Mouse (Mus musculus) neural tube, embryonic 11.5 days (tissue): Measurements from ENCODE around the gene Lyve1. TPM values are rescaled to one million over a fixed set of nuclear protein-coding genes. Genes with fewer than 3 reads are reported as not detected.
A peak's percentile ranks its signal among the peaks of the same experiment; 100 is the strongest.

Experiments
- ATAC-seq: fragments of 200-750 bp; cut with Nextera tagmentation; 2 replicates; pipeline ENCODE4 v1.8.0; 2017; ENCODE audit warnings: moderate number of reproducible peaks, mild to moderate bottlenecking, moderate TSS enrichment, moderate library complexity; ENCODE audit not compliant: insufficient read depth, low FRiP score, low TSS enrichment
- DNase-seq: peaks from one replicate; pipeline ENCODE4 v3.0.0-alpha.2; 2015; ENCODE audit warnings: low spot score
- H3K27ac ChIP-seq: fragments of 300-500 bp; sonication (generic); 2 replicates; pipeline ENCODE4 v1.5.1; 2014; ENCODE audit warnings: low read depth, mild to moderate bottlenecking, low read length
- H3K27me3 ChIP-seq: fragments of 300-500 bp; sonication (generic); 2 replicates; pipeline ENCODE4 v1.6.1; 2014; ENCODE audit warnings: mild to moderate bottlenecking, low read length, mixed read lengths; ENCODE audit not compliant: control insufficient read depth, insufficient read depth
- H3K36me3 ChIP-seq: fragments of 300-500 bp; sonication (generic); 2 replicates; pipeline ENCODE4 v1.6.1; 2014; ENCODE audit warnings: mild to moderate bottlenecking, low read length, moderate library complexity, mixed read lengths; ENCODE audit not compliant: control insufficient read depth, insufficient read depth
- H3K4me1 ChIP-seq: fragments of 300-500 bp; sonication (generic); 2 replicates; pipeline ENCODE4 v1.6.1; 2014; ENCODE audit warnings: low read length, mixed read lengths; ENCODE audit not compliant: control insufficient read depth, insufficient read depth
- H3K4me2 ChIP-seq: fragments of 300-500 bp; sonication (generic); 2 replicates; pipeline ENCODE4 v1.6.1; 2014; ENCODE audit warnings: low read depth, mild to moderate bottlenecking, moderate library complexity
- H3K4me3 ChIP-seq: fragments of 300-500 bp; sonication (generic); 2 replicates; pipeline ENCODE4 v1.5.1; 2014; ENCODE audit warnings: low read depth, low read length
- H3K9ac ChIP-seq: fragments of 300-500 bp; sonication (generic); 2 replicates; pipeline ENCODE4 v1.6.1; 2014; ENCODE audit warnings: mild to moderate bottlenecking, low read length
- H3K9me3 ChIP-seq: fragments of 300-500 bp; sonication (generic); 2 replicates; pipeline ENCODE4 v1.6.1; 2016; ENCODE audit warnings: low read length; ENCODE audit not compliant: control insufficient read depth
- WGBS: fragments of 180-500 bp; shearing (Covaris S2); extraction: QIAGEN DNeasy Blood & Tissue Kit; methylation state at CpG from one replicate; pipeline ENCODE4 v1.1.7; 2014; 5-methylcytosine and 5-hydroxymethylcytosine counted together
- polyA plus RNA-seq: library from polyadenylated mRNA; unstranded; fragments of >200 nt; fragmentation: Nextera tagmentation; extraction: Ambion mirVana; gene quantifications from 2 replicates; pipeline ENCODE4 v1.2.1, GENCODE M21; 2014

Lyve1 gene
- polyA plus RNA-seq, 1 experiment from 2014 or later, result 1.6 TPM

DNA sequence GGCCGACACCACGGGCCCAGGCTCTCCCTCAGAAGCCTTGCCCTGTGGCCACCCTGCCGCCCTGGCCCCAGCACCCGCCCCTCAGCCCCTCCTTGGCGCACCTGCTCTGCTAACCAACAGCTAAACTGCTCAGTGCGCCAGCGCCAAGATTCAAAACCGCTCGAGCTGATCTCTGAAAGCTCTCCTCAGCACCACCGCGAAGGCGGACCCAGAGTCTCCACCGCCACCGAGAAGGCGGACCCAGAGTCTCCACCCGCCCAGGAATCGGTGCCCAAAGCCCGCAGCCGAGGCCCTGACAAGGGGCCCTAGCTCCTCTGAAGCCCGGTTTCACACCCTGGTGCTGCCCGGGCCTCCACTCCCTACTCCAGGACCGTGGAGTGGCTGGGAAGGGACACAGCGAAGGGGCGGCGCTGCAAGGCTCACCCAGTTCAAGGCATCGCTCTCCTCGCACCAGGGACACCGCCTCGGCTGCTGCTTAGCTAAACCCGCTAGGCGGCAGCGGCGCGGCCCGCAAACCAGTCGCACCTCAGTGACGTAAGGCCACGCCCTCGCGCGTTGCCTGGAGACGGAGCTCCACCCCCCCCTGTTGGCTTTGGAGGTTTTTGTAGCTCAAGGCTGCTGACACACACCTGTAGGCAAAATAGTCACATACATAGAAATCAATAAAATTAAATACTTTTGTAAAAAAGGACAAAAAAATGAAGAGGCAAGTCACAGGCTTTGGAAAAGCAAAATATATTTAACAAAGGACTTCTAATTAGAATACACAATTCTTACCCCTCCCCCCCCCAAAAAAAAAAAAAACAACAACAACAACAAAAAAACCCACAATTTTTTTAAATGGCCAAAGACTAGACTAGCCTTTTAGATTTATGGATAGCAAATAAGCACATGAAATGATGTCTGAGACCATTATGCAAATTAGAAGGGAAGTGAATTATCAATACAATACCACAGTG is 18.8 kb downstream of the Lyve1 start, which contains the start of gene Rnf141:
Gene Rnf141, minus strand, starts transcription at position 542 of the 959 bp plus-strand sequence.
- DNase-seq (peak; percentile 94), ATAC-seq (peak; percentile 94)
- Histone ChIP-seq H3K27ac (peak within 1 kb of the TSS; percentile 76; the same call in 1 of the 2 replicates), H3K4me2 (peak within 1 kb of the TSS; percentile 86), H3K4me3 (peak within 1 kb of the TSS; percentile 79), H3K36me3 (no peaks in the 10 kb centered on the region), H3K9me3 (no peaks in the 10 kb centered on the region), H3K4me1 (peaks cover 3% of the 10 kb centered on the region; the same call in 1 of the 2 replicates), H3K27me3 (no peaks in the 10 kb centered on the region), H3K9ac (peak within 1 kb of the TSS; percentile 82)
- WGBS, result 0% methylated on average over 42 of the region's 42 CpGs

DNA sequence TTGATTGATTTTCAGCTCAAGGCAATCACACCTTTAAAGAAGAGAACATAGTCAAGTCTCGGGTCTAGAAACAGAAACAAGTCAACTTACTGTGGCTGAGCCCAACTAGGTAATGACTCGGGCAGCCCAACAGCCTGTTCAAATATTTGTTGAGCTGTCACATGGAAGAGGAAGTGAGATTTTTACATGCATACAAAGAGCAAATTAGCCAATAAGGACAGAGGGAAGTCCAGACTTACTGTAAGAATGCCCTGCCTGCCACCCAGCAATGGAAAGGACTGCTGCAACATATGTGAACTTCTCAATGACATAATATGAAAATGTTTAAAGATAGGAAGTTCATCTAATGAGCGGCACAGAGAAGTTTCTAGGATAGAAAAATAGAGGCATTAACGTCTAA is 22.7 kb downstream of the Lyve1 start:
- no peaks in the 10 kb centered on the region for H3K9me3 ChIP-seq
- H3K9ac ChIP-seq, result no peak overlapping the region
- H3K4me2 ChIP-seq, result no peak overlapping the region
- DNase-seq (no peak), ATAC-seq (no peak)
- H3K27ac ChIP-seq, result no peak overlapping the region
- no peak overlapping the region for H3K4me3 ChIP-seq
- 81% methylated on average over 4 of the region's 4 CpGs for WGBS
- peaks cover 3% of the 10 kb centered on the region; the same call in 1 of the 2 replicates for H3K4me1 ChIP-seq
- H3K36me3 ChIP-seq, result no peaks in the 10 kb centered on the region
- no peaks in the 10 kb centered on the region for H3K27me3 ChIP-seq

- H3K4me3 ChIP-seq, result no peak overlapping the region
- no peak overlapping the region for H3K9ac ChIP-seq
- H3K4me1 ChIP-seq, result no peaks in the 10 kb centered on the region
- no peak overlapping the region for H3K27ac ChIP-seq
- H3K36me3 ChIP-seq, result peaks cover 3% of the 10 kb centered on the region; the same call in 1 of the 2 replicates
- 61% methylated on average over 3 of the region's 3 CpGs for WGBS
- H3K27me3 ChIP-seq, result no peaks in the 10 kb centered on the region
- no peak overlapping the region for H3K4me2 ChIP-seq
- H3K9me3 ChIP-seq, result no peaks in the 10 kb centered on the region
- DNase-seq, result no peak
- ATAC-seq, result no peak
These were observed 28.5 kb downstream of the Lyve1 start for GRCm38 (mm10) chr7:110834522-110834921.

GRCm38 (mm10) chr7:110834018-110834417 is 29.0 kb downstream of the Lyve1 start:
- H3K9ac ChIP-seq, result no peak overlapping the region
- H3K4me1 ChIP-seq, result no peaks in the 10 kb centered on the region
- 92% methylated on average over 1 of the region's 1 CpGs for WGBS
- H3K4me2 ChIP-seq, result no peak overlapping the region
- peaks cover 3% of the 10 kb centered on the region; the same call in 1 of the 2 replicates for H3K36me3 ChIP-seq
- H3K27ac ChIP-seq, result no peak overlapping the region
- H3K4me3 ChIP-seq, result no peak overlapping the region
- H3K9me3 ChIP-seq, result no peaks in the 10 kb centered on the region
- ATAC-seq (no peak), DNase-seq (no peak)
- H3K27me3 ChIP-seq, result no peaks in the 10 kb centered on the region

DNA sequence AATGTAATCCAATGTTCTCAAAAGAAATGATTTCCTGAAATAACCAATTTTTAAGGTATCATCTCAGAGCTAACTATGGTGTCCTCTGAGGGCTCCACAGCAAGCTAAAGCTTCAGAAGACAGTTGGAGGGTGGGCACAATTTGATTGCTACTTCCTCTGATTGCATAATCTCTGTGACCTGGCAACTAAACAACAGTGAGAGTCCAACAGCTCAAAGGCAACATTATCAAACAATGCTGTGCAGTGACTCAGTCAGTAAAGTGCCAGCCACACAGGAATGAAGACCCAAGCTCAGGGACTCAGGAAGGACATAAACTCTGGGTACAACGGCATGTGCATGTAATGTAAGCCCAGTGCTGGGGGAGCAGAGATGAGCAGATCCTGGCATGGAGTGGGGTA is 30.0 kb downstream of the Lyve1 start:
- H3K27me3 ChIP-seq, result no peaks in the 10 kb centered on the region
- WGBS, result 94% methylated on average over 1 of the region's 1 CpGs
- H3K4me3 ChIP-seq, result no peak overlapping the region
- no peaks in the 10 kb centered on the region for H3K9me3 ChIP-seq
- H3K27ac ChIP-seq, result no peak overlapping the region
- H3K4me1 ChIP-seq, result no peaks in the 10 kb centered on the region
- no peak overlapping the region for H3K4me2 ChIP-seq
- peaks cover 5% of the 10 kb centered on the region; the same call in 1 of the 2 replicates for H3K36me3 ChIP-seq
- H3K9ac ChIP-seq, result no peak overlapping the region
- ATAC-seq (no peak), DNase-seq (no peak)

- no peak overlapping the region for H3K4me2 ChIP-seq
- H3K9ac ChIP-seq, result no peak overlapping the region
- H3K4me1 ChIP-seq, result no peaks in the 10 kb centered on the region
- no peak overlapping the region for H3K4me3 ChIP-seq
- H3K27me3 ChIP-seq, result no peaks in the 10 kb centered on the region
- H3K36me3 ChIP-seq, result peaks cover 5% of the 10 kb centered on the region; the same call in 1 of the 2 replicates
- WGBS, result 89% methylated on average over 8 of the region's 8 CpGs
- H3K27ac ChIP-seq, result no peak overlapping the region
- DNase-seq, result no peak
- H3K9me3 ChIP-seq, result no peaks in the 10 kb centered on the region
- ATAC-seq, result no peak
These were observed 38.8 kb downstream of the Lyve1 start for GRCm38 (mm10) chr7:110823995-110824953.

DNA sequence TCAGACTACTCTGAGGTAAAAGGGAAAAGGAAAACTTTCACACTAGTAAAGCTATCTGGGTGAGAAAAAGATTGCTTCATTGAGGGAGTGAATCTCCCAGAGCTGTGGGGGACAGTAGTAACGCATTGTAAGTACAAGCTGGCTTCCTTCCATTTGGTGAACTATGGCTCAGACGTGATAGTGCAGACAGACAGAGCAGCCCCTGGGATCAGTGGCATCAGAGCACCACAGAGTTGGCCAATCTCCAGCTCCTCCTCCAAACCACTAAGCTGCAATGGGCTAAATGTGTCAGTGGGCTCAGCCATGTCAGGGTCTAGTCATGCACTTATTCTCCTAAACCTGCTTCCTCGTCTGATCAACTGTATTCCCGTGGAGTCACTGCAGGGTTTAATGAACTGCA is 39.4 kb downstream of the Lyve1 start:
- no peak overlapping the region for H3K4me3 ChIP-seq
- H3K9ac ChIP-seq, result no peak overlapping the region
- H3K4me2 ChIP-seq, result no peak overlapping the region
- ATAC-seq, result no peak
- no peaks in the 10 kb centered on the region for H3K4me1 ChIP-seq
- H3K36me3 ChIP-seq, result 0 out of 2 replicates have a peak, but pooled peaks cover 3% of the 10 kb centered on the region
- no peaks in the 10 kb centered on the region for H3K27me3 ChIP-seq
- DNase-seq, result no peak
- WGBS, result 89% methylated on average over 4 of the region's 4 CpGs
- H3K9me3 ChIP-seq, result no peaks in the 10 kb centered on the region
- no peak overlapping the region for H3K27ac ChIP-seq

DNA sequence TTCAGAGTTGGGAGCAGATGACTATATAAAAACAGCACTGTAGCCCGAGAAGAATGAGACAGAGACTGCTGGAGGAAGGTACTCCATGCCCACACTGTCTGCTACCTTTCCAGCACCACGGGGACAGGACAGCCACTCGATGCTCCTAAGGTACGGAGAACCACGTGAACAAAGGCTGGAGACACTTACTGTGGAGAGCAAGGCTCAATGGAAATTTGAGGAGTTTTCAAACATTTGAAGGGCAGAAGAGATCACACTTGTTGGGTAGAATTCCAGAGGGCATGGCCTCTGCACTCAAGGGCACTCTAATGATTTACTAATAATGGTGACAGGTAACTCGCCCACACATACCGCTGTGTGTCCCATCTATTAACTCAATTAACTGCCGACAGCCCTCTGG is 40.0 kb downstream of the Lyve1 start:
- ATAC-seq (no peak), DNase-seq (no peak)
- 84% methylated on average over 8 of the region's 8 CpGs for WGBS
- Histone ChIP-seq H3K4me1 (no peaks in the 10 kb centered on the region), H3K4me3 (no peak overlapping the region), H3K9me3 (no peaks in the 10 kb centered on the region), H3K9ac (no peak overlapping the region), H3K4me2 (no peak overlapping the region), H3K27me3 (no peaks in the 10 kb centered on the region), H3K27ac (no peak overlapping the region), H3K36me3 (0 out of 2 replicates have a peak, but pooled peaks cover 3% of the 10 kb centered on the region)
